Mouse (Mus musculus): Measurements from ENCODE around the gene Olfr358.

Olfr358 gene

DNA sequence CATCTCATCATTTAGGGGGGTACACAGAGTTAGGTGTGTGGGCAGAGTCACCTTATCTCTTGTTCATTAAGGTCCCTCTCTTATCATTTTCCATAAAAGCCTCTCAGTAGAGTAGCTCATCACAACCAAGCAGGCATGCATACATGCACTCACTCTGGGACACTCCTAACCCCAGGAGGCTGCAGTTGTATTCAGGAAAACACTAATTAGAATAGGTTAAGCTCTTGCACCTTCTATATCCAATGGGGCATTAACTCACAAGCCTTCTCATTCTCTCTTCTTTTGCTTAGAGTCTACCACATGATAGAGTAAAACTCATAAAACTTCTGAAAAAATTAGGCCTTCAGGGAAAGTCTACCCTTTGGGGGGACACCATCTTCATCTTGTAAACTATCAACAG lies at the start of gene Olfr358:
Gene Olfr358 (minus strand): TSS at position 101 of the 400 bp plus-strand sequence.
- DNase-seq (ENCODE audit: low spot score), result no peak

DNA sequence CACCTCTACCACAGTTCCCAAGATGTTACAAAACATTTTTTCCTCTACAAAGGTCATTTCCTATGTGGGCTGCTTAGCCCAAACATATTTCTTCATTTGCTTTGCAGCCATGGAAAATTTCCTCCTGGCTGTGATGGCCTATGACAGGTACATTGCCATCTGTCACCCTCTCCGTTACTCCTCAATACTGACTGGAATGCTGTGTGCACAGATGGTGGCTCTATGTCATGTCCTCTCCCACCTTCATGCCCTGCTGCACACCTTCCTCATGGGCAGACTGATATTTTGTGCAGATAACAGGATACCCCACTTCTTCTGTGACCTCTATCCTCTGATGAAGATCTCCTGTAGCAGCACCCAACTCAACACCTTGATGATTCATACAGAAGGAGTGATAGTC lies 12.1 kb downstream of the Olfr358 start:
- no peak for DNase-seq (ENCODE audit: low spot score)

DNA sequence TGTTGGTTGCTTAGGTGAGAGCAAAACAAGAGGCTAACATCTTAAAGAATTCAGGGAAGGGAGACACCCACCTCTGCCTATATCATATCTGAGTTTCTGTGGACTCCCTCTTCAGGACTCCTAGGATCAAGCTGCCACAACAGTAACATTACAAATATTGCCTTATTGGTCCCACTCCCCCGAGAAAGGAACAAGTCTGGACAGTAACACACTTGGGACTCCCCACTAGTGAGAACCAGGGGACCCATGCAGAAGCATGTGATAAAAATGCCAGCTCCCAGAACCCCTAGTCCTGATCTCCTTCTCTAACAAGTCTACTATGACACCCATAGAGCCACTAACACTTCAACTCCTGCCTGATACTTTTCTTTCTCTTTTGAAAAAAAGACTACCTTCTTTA lies 15.6 kb downstream of the Olfr358 start, which contains the start of gene Olfr357:
Gene Olfr357 (plus strand): TSS at position 301 of the 400 bp plus-strand sequence.
- no peak for DNase-seq (ENCODE audit: low spot score)

Data from layer of hippocampus, adult 11-12 months (tissue).